Mouse (Mus musculus) liver, embryonic 14 days (tissue): ENCODE results near the gene Gm3667. TPM values are rescaled to one million over a fixed set of nuclear protein-coding genes. Genes with fewer than 3 reads are reported as not detected.

ENCODE experiments used
- polyA plus RNA-seq: library from polyadenylated mRNA; depleted of rRNA; stranded (reverse); fragments of >200 nt; gene quantifications from 2 replicates; pipeline ENCODE4 v1.2.3, GENCODE M21; 2012; rRNA removed

Gm3667 gene
- polyA plus RNA-seq: 0.03 and 0.07 TPM in 2 replicates

GRCm38 (mm10) chr14:6889521-6890012 lies at the start of gene Gm3667:
TSS of gene Gm3667 (minus strand) at chr14:6889962.

GRCm38 (mm10) chr14:6840211-6840610 lies 49.6 kb downstream of the Gm3667 start, which contains the start of gene Gm3642:
TSS of gene Gm3642 (minus strand) at chr14:6840311.

Other genes starting within 250 kb of the Gm3667 start
- not detected in 2 replicates for gene Gm10251, start 205.8 kb downstream of the Gm3667 start, polyA plus RNA-seq
- gene Gm8050, start 169.7 kb downstream of the Gm3667 start, polyA plus RNA-seq: not detected in 2 replicates
- gene Gm3636, start 147.6 kb downstream of the Gm3667 start, polyA plus RNA-seq: 0.27 and 0.50 TPM in 2 replicates
- gene Gm8362, start 115.6 kb downstream of the Gm3667 start, polyA plus RNA-seq: not detected in 2 replicates
- not detected in 2 replicates for gene Gm3642, start 49.7 kb downstream of the Gm3667 start, polyA plus RNA-seq
- not detected in 2 replicates for gene Gm6356, start 83.9 kb upstream of the Gm3667 start, polyA plus RNA-seq
- gene Gm10406, start 137.5 kb upstream of the Gm3667 start, polyA plus RNA-seq: 0.03 TPM in 2 replicates
- not detected in 2 replicates for gene Gm3685, start 155.0 kb upstream of the Gm3667 start, polyA plus RNA-seq
- 0.02 and 0.09 TPM in 2 replicates for gene Gm3696, start 210.7 kb upstream of the Gm3667 start, polyA plus RNA-seq
- not detected in 2 replicates for gene Gm6676, start 235.4 kb upstream of the Gm3667 start, polyA plus RNA-seq